Mouse (Mus musculus): ENCODE measurements around the gene Tnip1. TPM values are rescaled to one million over a fixed set of nuclear protein-coding genes. Genes with fewer than 3 reads are reported as not detected.
A peak's percentile ranks its signal among the peaks of the same experiment; 100 is the strongest.

The Tnip1 gene
- polyA plus RNA-seq, 1 experiment from 2014 or later: 14.8 TPM

DNA sequence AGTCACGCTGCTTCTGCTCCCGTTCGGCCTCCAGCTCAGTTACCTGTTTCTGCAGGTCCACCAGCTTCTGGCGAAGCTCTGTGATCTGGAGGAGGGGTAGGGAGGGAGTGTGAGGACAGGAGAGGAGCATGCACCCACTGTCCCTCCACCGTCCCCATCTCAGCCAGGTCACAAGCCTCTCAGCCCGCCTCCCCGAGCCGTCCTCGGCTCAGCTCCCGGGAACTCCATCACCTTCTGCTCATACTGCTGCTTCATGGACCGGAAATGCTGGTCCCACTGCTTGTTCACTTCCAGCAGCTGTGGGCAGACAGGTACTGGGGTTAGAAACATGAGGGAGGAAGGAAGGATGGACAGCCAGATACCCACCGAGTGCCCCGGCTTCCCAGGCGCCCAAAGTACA is 38.6 kb downstream of the Tnip1 start:
- Histone ChIP-seq H3K9me3 (ENCODE audit: control insufficient read depth, low read length) (no peaks in the 10 kb centered on the region), H3K27ac (ENCODE audit: low read depth, low read length) (no peak overlapping the region), H3K36me3 (ENCODE audit: control insufficient read depth, insufficient read depth, low read length) (peaks cover 49% of the 10 kb centered on the region), H3K27me3 (ENCODE audit: control insufficient read depth, insufficient read depth, low read length) (no peaks in the 10 kb centered on the region), H3K4me3 (ENCODE audit: low read length) (no peak overlapping the region), H3K9ac (ENCODE audit: low read depth, low read length) (no peak overlapping the region), H3K4me2 (replicated peaks; ENCODE audit: low read depth, low read length) (no peak overlapping the region), H3K4me1 (ENCODE audit: control insufficient read depth, insufficient read depth, low read length) (0 out of 2 replicates have a peak, but pooled peaks cover 3% of the 10 kb centered on the region)
- no peak for ATAC-seq (ENCODE audit: low FRiP score, low TSS enrichment)
- 81% methylated on average over 14 of the region's 14 CpGs for WGBS

- Histone ChIP-seq H3K4me2 (replicated peaks; ENCODE audit: low read depth, low read length) (no peak overlapping the region), H3K27me3 (ENCODE audit: control insufficient read depth, insufficient read depth, low read length) (no peaks in the 10 kb centered on the region), H3K9ac (ENCODE audit: low read depth, low read length) (no peak overlapping the region), H3K36me3 (ENCODE audit: control insufficient read depth, insufficient read depth, low read length) (peaks cover 57% of the 10 kb centered on the region), H3K4me1 (ENCODE audit: control insufficient read depth, insufficient read depth, low read length) (0 out of 2 replicates have a peak, but pooled peaks cover 3% of the 10 kb centered on the region), H3K27ac (ENCODE audit: low read depth, low read length) (no peak overlapping the region), H3K4me3 (ENCODE audit: low read length) (no peak overlapping the region), H3K9me3 (ENCODE audit: control insufficient read depth, low read length) (no peaks in the 10 kb centered on the region)
- no peak for ATAC-seq (ENCODE audit: low FRiP score, low TSS enrichment)
- WGBS: 86% methylated on average over 3 of the region's 3 CpGs
Measured at GRCm38 (mm10) chr11:54922488-54922887, 40.2 kb downstream of the Tnip1 start.

DNA sequence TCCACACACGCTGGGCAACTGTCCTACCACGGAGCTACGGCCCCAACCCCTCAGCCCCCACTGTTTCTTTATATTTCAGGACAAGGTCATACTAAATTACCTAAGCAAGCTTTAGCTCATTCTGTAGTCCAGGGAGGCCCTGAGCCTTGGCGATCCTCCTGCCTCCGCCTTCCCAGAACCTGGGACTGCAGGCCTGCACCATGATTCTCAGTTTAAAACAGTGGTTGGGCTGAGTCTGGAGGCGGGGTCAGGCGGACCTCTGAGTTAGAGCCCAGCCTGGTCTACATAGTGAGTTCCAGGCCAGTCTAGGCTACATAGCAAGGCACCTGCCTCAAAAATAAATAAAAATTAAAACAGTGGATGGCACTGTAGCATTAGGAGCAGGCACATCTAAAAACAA is 40.9 kb downstream of the Tnip1 start:
- 38% methylated on average over 7 of the region's 7 CpGs for WGBS

DNA sequence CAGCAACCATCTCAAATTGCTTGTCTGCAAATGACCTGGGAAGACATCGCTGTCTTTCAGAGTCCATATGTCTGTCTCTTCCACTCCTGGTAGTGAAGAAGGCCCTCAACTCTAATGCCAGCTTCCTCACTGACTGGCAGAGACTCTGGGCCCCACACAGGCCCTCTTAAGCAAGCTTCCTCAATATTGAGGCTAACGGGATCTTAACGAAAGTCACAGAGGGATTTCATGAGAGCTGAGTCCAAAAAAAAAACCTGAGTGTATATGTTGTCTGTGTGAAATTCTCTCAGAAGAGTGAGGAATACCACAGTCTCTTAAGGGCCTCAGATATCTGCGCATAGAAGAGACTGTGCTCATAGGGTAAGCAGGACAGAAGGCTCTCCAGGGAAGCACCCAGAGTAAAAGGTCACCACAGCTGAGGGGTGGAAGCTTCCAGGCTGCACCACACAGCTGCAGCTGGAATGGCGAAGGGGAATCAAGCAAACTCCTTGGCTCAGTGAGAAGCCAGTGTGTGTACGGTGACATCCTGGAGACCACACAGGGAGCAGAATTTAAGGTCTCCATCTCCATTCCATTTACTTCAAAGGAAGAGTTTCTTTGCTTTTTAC is 41.6 kb downstream of the Tnip1 start:
- H3K9ac ChIP-seq (ENCODE audit: low read depth, low read length): no peak overlapping the region
- H3K4me2 ChIP-seq (replicated peaks; ENCODE audit: low read depth, low read length): no peak overlapping the region
- no peak overlapping the region for H3K27ac ChIP-seq (ENCODE audit: low read depth, low read length)
- no peaks in the 10 kb centered on the region for H3K27me3 ChIP-seq (ENCODE audit: control insufficient read depth, insufficient read depth, low read length)
- H3K4me3 ChIP-seq (ENCODE audit: low read length): no peak overlapping the region
- WGBS: 64% methylated on average over 6 of the region's 6 CpGs
- H3K36me3 ChIP-seq (ENCODE audit: control insufficient read depth, insufficient read depth, low read length): peaks cover 55% of the 10 kb centered on the region
- 0 out of 2 replicates have a peak, but pooled peaks cover 3% of the 10 kb centered on the region for H3K4me1 ChIP-seq (ENCODE audit: control insufficient read depth, insufficient read depth, low read length)
- H3K9me3 ChIP-seq (ENCODE audit: control insufficient read depth, low read length): no peaks in the 10 kb centered on the region
- no peak for ATAC-seq (ENCODE audit: low FRiP score, low TSS enrichment)

More for the DNA sequence above, 40.9 kb downstream of the Tnip1 start:
- Histone ChIP-seq H3K27ac (ENCODE audit: low read depth, low read length) (peak overlapping the region; percentile 42; the same call in 1 of the 2 replicates), H3K9me3 (ENCODE audit: control insufficient read depth, low read length) (no peaks in the 10 kb centered on the region), H3K4me3 (ENCODE audit: low read length) (no peak overlapping the region), H3K36me3 (ENCODE audit: control insufficient read depth, insufficient read depth, low read length) (peaks cover 58% of the 10 kb centered on the region), H3K27me3 (ENCODE audit: control insufficient read depth, insufficient read depth, low read length) (no peaks in the 10 kb centered on the region), H3K4me2 (replicated peaks; ENCODE audit: low read depth, low read length) (no peak overlapping the region), H3K4me1 (ENCODE audit: control insufficient read depth, insufficient read depth, low read length) (0 out of 2 replicates have a peak, but pooled peaks cover 3% of the 10 kb centered on the region), H3K9ac (ENCODE audit: low read depth, low read length) (no peak overlapping the region)
- peak; percentile 41; the same call in 1 of the 2 replicates for ATAC-seq (ENCODE audit: low FRiP score, low TSS enrichment)

DNA sequence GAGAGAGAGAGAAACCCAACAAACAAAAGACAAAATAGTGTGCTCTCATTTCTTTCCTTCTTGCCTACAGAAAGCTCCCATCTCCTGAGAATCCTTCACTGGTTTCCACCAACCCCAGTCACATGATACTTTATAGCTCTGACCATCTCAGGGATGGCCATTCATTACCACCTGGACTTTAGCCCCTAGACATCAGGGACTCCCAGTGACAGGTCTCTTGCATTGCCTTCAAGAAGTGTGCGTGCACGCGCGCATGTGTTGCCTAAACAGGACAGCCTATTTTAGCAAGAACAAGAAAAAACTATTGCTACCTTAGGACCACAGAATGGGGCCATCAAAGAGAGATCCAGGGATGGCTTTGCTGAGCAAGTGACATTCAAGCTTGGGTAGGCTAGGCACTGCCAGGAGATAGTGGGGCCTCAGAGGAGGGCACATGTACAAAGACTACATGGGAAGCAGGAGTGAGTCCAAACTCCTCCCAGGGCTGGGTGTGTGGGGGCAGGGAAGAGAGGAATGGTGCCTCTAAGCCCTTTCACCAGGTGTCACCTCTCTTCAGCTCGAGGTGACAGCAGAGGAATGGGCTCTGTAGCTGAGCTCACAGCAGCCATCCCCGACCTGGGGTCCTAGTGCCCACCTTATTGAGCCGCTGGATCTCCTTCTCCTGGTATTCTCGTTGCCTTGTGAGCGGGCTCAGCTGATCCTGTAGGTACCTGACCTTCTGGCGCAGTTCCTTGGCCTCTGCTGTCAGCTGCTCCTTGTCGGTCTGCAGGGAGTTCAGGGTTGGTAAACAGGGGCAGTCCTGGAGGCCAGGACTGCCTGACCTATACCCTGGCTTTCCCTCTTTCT is 42.4 kb downstream of the Tnip1 start:
- no peak for ATAC-seq (ENCODE audit: low FRiP score, low TSS enrichment)
- Histone ChIP-seq H3K4me3 (ENCODE audit: low read length) (no peak overlapping the region), H3K4me1 (ENCODE audit: control insufficient read depth, insufficient read depth, low read length) (0 out of 2 replicates have a peak, but pooled peaks cover 3% of the 10 kb centered on the region), H3K4me2 (replicated peaks; ENCODE audit: low read depth, low read length) (no peak overlapping the region), H3K9me3 (ENCODE audit: control insufficient read depth, low read length) (no peaks in the 10 kb centered on the region), H3K9ac (ENCODE audit: low read depth, low read length) (no peak overlapping the region), H3K27me3 (ENCODE audit: control insufficient read depth, insufficient read depth, low read length) (no peaks in the 10 kb centered on the region), H3K36me3 (ENCODE audit: control insufficient read depth, insufficient read depth, low read length) (peaks cover 54% of the 10 kb centered on the region), H3K27ac (ENCODE audit: low read depth, low read length) (no peak overlapping the region)
- WGBS: 57% methylated on average over 11 of the region's 11 CpGs

DNA sequence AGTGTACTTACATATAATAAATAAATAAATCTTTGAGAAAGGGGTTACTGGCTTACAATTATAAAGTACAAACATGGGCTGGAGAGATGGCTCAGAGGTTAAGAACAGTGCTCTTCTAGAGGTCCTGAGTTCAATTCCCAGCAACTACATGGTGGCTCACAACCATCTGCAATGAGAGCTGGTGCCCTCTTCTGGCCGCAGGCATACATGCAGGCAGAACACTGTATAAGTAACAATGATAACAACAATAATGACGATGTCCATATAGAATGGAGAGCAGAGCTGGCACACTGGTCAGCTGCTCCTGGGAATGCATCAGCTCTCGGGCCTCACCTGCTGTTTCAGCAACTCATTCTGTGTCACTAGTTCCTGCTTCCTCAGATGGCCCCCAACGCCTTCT is 44.4 kb downstream of the Tnip1 start:
- Histone ChIP-seq H3K27me3 (ENCODE audit: control insufficient read depth, insufficient read depth, low read length) (no peaks in the 10 kb centered on the region), H3K4me3 (ENCODE audit: low read length) (no peak overlapping the region), H3K4me2 (replicated peaks; ENCODE audit: low read depth, low read length) (no peak overlapping the region), H3K4me1 (ENCODE audit: control insufficient read depth, insufficient read depth, low read length) (0 out of 2 replicates have a peak, but pooled peaks cover 3% of the 10 kb centered on the region), H3K27ac (ENCODE audit: low read depth, low read length) (no peak overlapping the region), H3K9me3 (ENCODE audit: control insufficient read depth, low read length) (no peaks in the 10 kb centered on the region), H3K36me3 (ENCODE audit: control insufficient read depth, insufficient read depth, low read length) (peaks cover 45% of the 10 kb centered on the region), H3K9ac (ENCODE audit: low read depth, low read length) (no peak overlapping the region)
- no peak for ATAC-seq (ENCODE audit: low FRiP score, low TSS enrichment)
- WGBS: 93% methylated on average over 4 of the region's 4 CpGs

GRCm38 (mm10) chr11:54917461-54917860 is 45.3 kb downstream of the Tnip1 start:
- Histone ChIP-seq H3K36me3 (ENCODE audit: control insufficient read depth, insufficient read depth, low read length) (peaks cover 48% of the 10 kb centered on the region), H3K4me1 (ENCODE audit: control insufficient read depth, insufficient read depth, low read length) (0 out of 2 replicates have a peak, but pooled peaks cover 3% of the 10 kb centered on the region), H3K9me3 (ENCODE audit: control insufficient read depth, low read length) (no peaks in the 10 kb centered on the region), H3K4me2 (replicated peaks; ENCODE audit: low read depth, low read length) (no peak overlapping the region), H3K27ac (ENCODE audit: low read depth, low read length) (no peak overlapping the region), H3K4me3 (ENCODE audit: low read length) (no peak overlapping the region), H3K27me3 (ENCODE audit: control insufficient read depth, insufficient read depth, low read length) (no peaks in the 10 kb centered on the region), H3K9ac (ENCODE audit: low read depth, low read length) (no peak overlapping the region)
- WGBS: 90% methylated on average over 7 of the region's 7 CpGs
- no peak for ATAC-seq (ENCODE audit: low FRiP score, low TSS enrichment)

DNA sequence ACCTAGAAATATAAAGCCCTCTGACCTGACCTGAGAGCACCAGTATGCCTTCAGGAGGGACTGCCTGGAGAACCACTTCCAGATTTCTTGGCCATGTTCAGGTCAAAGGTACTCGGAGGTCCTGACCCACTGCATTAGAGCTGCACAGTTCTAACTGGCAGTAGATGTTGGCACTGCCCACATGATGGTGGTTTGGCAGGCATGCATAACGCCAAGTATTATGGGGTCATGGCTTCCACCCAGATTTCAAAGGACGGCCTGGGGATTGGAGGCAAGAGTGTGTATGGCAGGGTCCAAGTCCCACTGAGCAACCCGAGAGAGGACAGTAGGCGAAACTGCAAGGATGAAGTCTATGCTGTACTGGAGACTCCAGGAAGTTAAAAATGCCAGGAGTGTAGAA is 48.9 kb downstream of the Tnip1 start:
- no peak overlapping the region for H3K27ac ChIP-seq (ENCODE audit: low read depth, low read length)
- peaks cover 56% of the 10 kb centered on the region for H3K36me3 ChIP-seq (ENCODE audit: control insufficient read depth, insufficient read depth, low read length)
- ATAC-seq (ENCODE audit: low FRiP score, low TSS enrichment): no peak
- WGBS: 96% methylated on average over 5 of the region's 5 CpGs
- H3K9ac ChIP-seq (ENCODE audit: low read depth, low read length): no peak overlapping the region
- H3K27me3 ChIP-seq (ENCODE audit: control insufficient read depth, insufficient read depth, low read length): no peaks in the 10 kb centered on the region
- no peaks in the 10 kb centered on the region for H3K9me3 ChIP-seq (ENCODE audit: control insufficient read depth, low read length)
- no peaks in the 10 kb centered on the region for H3K4me1 ChIP-seq (ENCODE audit: control insufficient read depth, insufficient read depth, low read length)
- no peak overlapping the region for H3K4me3 ChIP-seq (ENCODE audit: low read length)
- no peak overlapping the region for H3K4me2 ChIP-seq (replicated peaks; ENCODE audit: low read depth, low read length)
